Mouse (Mus musculus): ENCODE measurements around the gene Uvrag. TPM values are rescaled to one million over a fixed set of nuclear protein-coding genes. Genes with fewer than 3 reads are reported as not detected.

Gene Uvrag
- polyA plus RNA-seq, 1 experiment from 2014 or later, result 25.8 TPM

GRCm38 (mm10) chr7:98899815-98900214, 241.1 kb downstream of the Uvrag start:
- H3K9me3 ChIP-seq (ENCODE audit: control insufficient read depth, low read length), result no peaks in the 10 kb centered on the region
- no peak for DNase-seq (ENCODE audit: low spot score)
- peaks cover 71% of the 10 kb centered on the region for H3K4me1 ChIP-seq (replicated peaks; ENCODE audit: control insufficient read depth, insufficient read depth, low read length)
- H3K9ac ChIP-seq (ENCODE audit: low read length), result no peak overlapping the region
- H3K27ac ChIP-seq (ENCODE audit: low read depth), result peak overlapping the region; percentile 49; the same call in 1 of the 2 replicates
- no peak overlapping the region for H3K4me2 ChIP-seq (ENCODE audit: low read length)
- H3K27me3 ChIP-seq (replicated peaks; ENCODE audit: control insufficient read depth, insufficient read depth, low read length), result no peaks in the 10 kb centered on the region
- H3K4me3 ChIP-seq (ENCODE audit: low read depth, low read length), result no peak overlapping the region
- ATAC-seq (replicated peaks; ENCODE audit: low FRiP score, low TSS enrichment, low read depth), result peak; percentile 78; the same call in 1 of the 2 replicates
- no peaks in the 10 kb centered on the region for H3K36me3 ChIP-seq (ENCODE audit: control insufficient read depth, insufficient read depth, low read length)
- 39% methylated on average over 4 of the region's 4 CpGs for WGBS

- Histone ChIP-seq H3K9me3 (ENCODE audit: control insufficient read depth, low read length) (no peaks in the 10 kb centered on the region), H3K4me1 (replicated peaks; ENCODE audit: control insufficient read depth, insufficient read depth, low read length) (peaks cover 57% of the 10 kb centered on the region), H3K27ac (ENCODE audit: low read depth) (no peak overlapping the region), H3K36me3 (ENCODE audit: control insufficient read depth, insufficient read depth, low read length) (no peaks in the 10 kb centered on the region), H3K9ac (ENCODE audit: low read length) (no peak overlapping the region), H3K27me3 (replicated peaks; ENCODE audit: control insufficient read depth, insufficient read depth, low read length) (no peaks in the 10 kb centered on the region), H3K4me2 (ENCODE audit: low read length) (no peak overlapping the region), H3K4me3 (ENCODE audit: low read depth, low read length) (no peak overlapping the region)
- ATAC-seq (replicated peaks; ENCODE audit: low FRiP score, low TSS enrichment, low read depth) (no peak), DNase-seq (ENCODE audit: low spot score) (no peak)
- WGBS, result 75% methylated on average over 8 of the region's 8 CpGs
These were observed 243.6 kb downstream of the Uvrag start for GRCm38 (mm10) chr7:98897323-98897722.

- DNase-seq (ENCODE audit: low spot score), result no peak
- Histone ChIP-seq H3K36me3 (ENCODE audit: control insufficient read depth, insufficient read depth, low read length) (no peaks in the 10 kb centered on the region), H3K4me1 (replicated peaks; ENCODE audit: control insufficient read depth, insufficient read depth, low read length) (peaks cover 58% of the 10 kb centered on the region), H3K27ac (ENCODE audit: low read depth) (peak overlapping the region; percentile 60; the same call in 1 of the 2 replicates), H3K9ac (ENCODE audit: low read length) (no peak overlapping the region), H3K9me3 (ENCODE audit: control insufficient read depth, low read length) (no peaks in the 10 kb centered on the region), H3K27me3 (replicated peaks; ENCODE audit: control insufficient read depth, insufficient read depth, low read length) (no peaks in the 10 kb centered on the region), H3K4me2 (ENCODE audit: low read length) (no peak overlapping the region), H3K4me3 (ENCODE audit: low read depth, low read length) (no peak overlapping the region)
- WGBS, result 24% methylated on average over 10 of the region's 10 CpGs
- ATAC-seq (replicated peaks; ENCODE audit: low FRiP score, low TSS enrichment, low read depth), result no peak
These were observed 245.3 kb downstream of the Uvrag start for GRCm38 (mm10) chr7:98895501-98896095.

DNA sequence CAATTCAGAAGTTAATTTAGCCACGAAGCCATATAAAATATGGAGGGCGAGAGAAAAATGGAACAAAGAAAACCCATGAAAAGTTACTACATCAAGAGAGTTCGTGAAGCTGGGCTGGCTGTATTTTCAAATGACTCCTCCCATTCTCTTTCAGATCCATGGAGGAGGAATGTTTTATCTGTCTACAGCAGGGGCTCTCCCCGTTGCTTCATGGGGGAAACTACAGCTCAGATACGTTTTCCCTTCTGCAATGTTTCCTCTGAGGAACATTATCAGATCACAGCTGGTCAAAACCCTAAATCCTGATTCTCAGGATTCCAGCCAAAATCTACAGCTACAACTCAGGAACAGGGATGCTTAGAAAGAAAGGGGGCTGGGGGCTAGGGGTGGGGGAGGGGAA, 246.2 kb downstream of the Uvrag start:
- Histone ChIP-seq H3K27me3 (replicated peaks; ENCODE audit: control insufficient read depth, insufficient read depth, low read length) (no peaks in the 10 kb centered on the region), H3K36me3 (ENCODE audit: control insufficient read depth, insufficient read depth, low read length) (no peaks in the 10 kb centered on the region), H3K9ac (ENCODE audit: low read length) (no peak overlapping the region), H3K4me3 (ENCODE audit: low read depth, low read length) (no peak overlapping the region), H3K9me3 (ENCODE audit: control insufficient read depth, low read length) (no peaks in the 10 kb centered on the region), H3K4me1 (replicated peaks; ENCODE audit: control insufficient read depth, insufficient read depth, low read length) (peaks cover 56% of the 10 kb centered on the region), H3K27ac (ENCODE audit: low read depth) (peak overlapping the region; percentile 60), H3K4me2 (ENCODE audit: low read length) (no peak overlapping the region)
- 39% methylated on average over 5 of the region's 5 CpGs for WGBS
- DNase-seq (ENCODE audit: low spot score), result no peak
- ATAC-seq (replicated peaks; ENCODE audit: low FRiP score, low TSS enrichment, low read depth), result no peak

GRCm38 (mm10) chr7:98894305-98894704, 246.6 kb downstream of the Uvrag start:
- H3K4me2 ChIP-seq (ENCODE audit: low read length), result no peak overlapping the region
- no peaks in the 10 kb centered on the region for H3K27me3 ChIP-seq (replicated peaks; ENCODE audit: control insufficient read depth, insufficient read depth, low read length)
- DNase-seq (ENCODE audit: low spot score) (no peak), ATAC-seq (replicated peaks; ENCODE audit: low FRiP score, low TSS enrichment, low read depth) (no peak)
- H3K36me3 ChIP-seq (ENCODE audit: control insufficient read depth, insufficient read depth, low read length), result no peaks in the 10 kb centered on the region
- WGBS, result 90% methylated on average over 5 of the region's 5 CpGs
- H3K27ac ChIP-seq (ENCODE audit: low read depth), result peak overlapping the region; percentile 60
- no peak overlapping the region for H3K4me3 ChIP-seq (ENCODE audit: low read depth, low read length)
- H3K9me3 ChIP-seq (ENCODE audit: control insufficient read depth, low read length), result no peaks in the 10 kb centered on the region
- no peak overlapping the region for H3K9ac ChIP-seq (ENCODE audit: low read length)
- peaks cover 53% of the 10 kb centered on the region for H3K4me1 ChIP-seq (replicated peaks; ENCODE audit: control insufficient read depth, insufficient read depth, low read length)

- H3K27me3 ChIP-seq (replicated peaks; ENCODE audit: control insufficient read depth, insufficient read depth, low read length), result no peaks in the 10 kb centered on the region
- no peak for ATAC-seq (replicated peaks; ENCODE audit: low FRiP score, low TSS enrichment, low read depth)
- H3K9me3 ChIP-seq (ENCODE audit: control insufficient read depth, low read length), result no peaks in the 10 kb centered on the region
- 86% methylated on average over 5 of the region's 5 CpGs for WGBS
- no peak overlapping the region for H3K4me3 ChIP-seq (ENCODE audit: low read depth, low read length)
- no peak overlapping the region for H3K4me2 ChIP-seq (ENCODE audit: low read length)
- H3K36me3 ChIP-seq (ENCODE audit: control insufficient read depth, insufficient read depth, low read length), result peaks cover 2% of the 10 kb centered on the region; the same call in 1 of the 2 replicates
- H3K9ac ChIP-seq (ENCODE audit: low read length), result no peak overlapping the region
- H3K4me1 ChIP-seq (replicated peaks; ENCODE audit: control insufficient read depth, insufficient read depth, low read length), result peaks cover 43% of the 10 kb centered on the region
- H3K27ac ChIP-seq (ENCODE audit: low read depth), result no peak overlapping the region
- DNase-seq (ENCODE audit: low spot score), result no peak
These were observed 247.8 kb downstream of the Uvrag start for GRCm38 (mm10) chr7:98893144-98893543.

GRCm38 (mm10) chr7:98889211-98889610, 251.7 kb downstream of the Uvrag start:
- Histone ChIP-seq H3K27ac (ENCODE audit: low read depth) (no peak overlapping the region), H3K4me1 (replicated peaks; ENCODE audit: control insufficient read depth, insufficient read depth, low read length) (peaks cover 6% of the 10 kb centered on the region; the same call in 1 of the 2 replicates), H3K9ac (ENCODE audit: low read length) (no peak overlapping the region), H3K27me3 (replicated peaks; ENCODE audit: control insufficient read depth, insufficient read depth, low read length) (no peaks in the 10 kb centered on the region), H3K36me3 (ENCODE audit: control insufficient read depth, insufficient read depth, low read length) (peaks cover 7% of the 10 kb centered on the region; the same call in 1 of the 2 replicates), H3K4me3 (ENCODE audit: low read depth, low read length) (no peak overlapping the region), H3K9me3 (ENCODE audit: control insufficient read depth, low read length) (no peaks in the 10 kb centered on the region), H3K4me2 (ENCODE audit: low read length) (no peak overlapping the region)
- ATAC-seq (replicated peaks; ENCODE audit: low FRiP score, low TSS enrichment, low read depth) (no peak), DNase-seq (ENCODE audit: low spot score) (no peak)
- 49% methylated on average over 7 of the region's 7 CpGs for WGBS

- H3K4me3 ChIP-seq (ENCODE audit: low read depth, low read length), result no peak overlapping the region
- no peak overlapping the region for H3K4me2 ChIP-seq (ENCODE audit: low read length)
- WGBS, result 65% methylated on average over 5 of the region's 5 CpGs
- peaks cover 6% of the 10 kb centered on the region; the same call in 1 of the 2 replicates for H3K4me1 ChIP-seq (replicated peaks; ENCODE audit: control insufficient read depth, insufficient read depth, low read length)
- no peaks in the 10 kb centered on the region for H3K27me3 ChIP-seq (replicated peaks; ENCODE audit: control insufficient read depth, insufficient read depth, low read length)
- H3K9ac ChIP-seq (ENCODE audit: low read length), result no peak overlapping the region
- DNase-seq (ENCODE audit: low spot score) (no peak), ATAC-seq (replicated peaks; ENCODE audit: low FRiP score, low TSS enrichment, low read depth) (no peak)
- H3K9me3 ChIP-seq (ENCODE audit: control insufficient read depth, low read length), result no peaks in the 10 kb centered on the region
- H3K27ac ChIP-seq (ENCODE audit: low read depth), result no peak overlapping the region
- H3K36me3 ChIP-seq (ENCODE audit: control insufficient read depth, insufficient read depth, low read length), result peaks cover 7% of the 10 kb centered on the region; the same call in 1 of the 2 replicates
These were observed 252.1 kb downstream of the Uvrag start for GRCm38 (mm10) chr7:98888810-98889209.

DNA sequence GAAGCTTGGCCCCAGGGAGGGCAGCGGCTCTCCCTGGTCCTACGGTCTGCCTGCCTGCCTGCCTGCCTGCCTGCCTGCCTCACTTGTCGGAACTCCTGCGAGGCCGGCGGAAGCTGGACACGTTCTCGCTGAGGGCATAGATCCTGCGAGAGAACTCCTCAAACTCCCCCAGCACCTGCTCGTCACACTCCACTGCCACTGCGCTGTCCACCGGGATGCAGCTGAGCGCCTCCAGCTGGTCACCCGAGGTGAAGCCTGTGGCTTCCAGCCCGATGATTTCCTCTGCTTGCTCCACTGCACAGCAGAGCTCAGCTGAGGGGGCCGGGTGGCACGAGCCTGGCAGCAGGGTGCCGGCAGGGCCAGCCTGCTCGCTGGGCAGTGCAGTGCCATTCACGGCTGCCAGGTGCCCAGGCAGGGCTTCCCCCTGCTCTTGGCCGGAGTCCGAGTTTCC, 253.1 kb downstream of the Uvrag start:
- no peak overlapping the region for H3K9ac ChIP-seq (ENCODE audit: low read length)
- DNase-seq (ENCODE audit: low spot score) (no peak), ATAC-seq (replicated peaks; ENCODE audit: low FRiP score, low TSS enrichment, low read depth) (no peak)
- WGBS, result 59% methylated on average over 22 of the region's 22 CpGs
- H3K36me3 ChIP-seq (ENCODE audit: control insufficient read depth, insufficient read depth, low read length), result peaks cover 7% of the 10 kb centered on the region; the same call in 1 of the 2 replicates
- H3K27ac ChIP-seq (ENCODE audit: low read depth), result no peak overlapping the region
- H3K4me3 ChIP-seq (ENCODE audit: low read depth, low read length), result no peak overlapping the region
- no peak overlapping the region for H3K4me2 ChIP-seq (ENCODE audit: low read length)
- no peaks in the 10 kb centered on the region for H3K9me3 ChIP-seq (ENCODE audit: control insufficient read depth, low read length)
- peaks cover 6% of the 10 kb centered on the region; the same call in 1 of the 2 replicates for H3K4me1 ChIP-seq (replicated peaks; ENCODE audit: control insufficient read depth, insufficient read depth, low read length)
- no peaks in the 10 kb centered on the region for H3K27me3 ChIP-seq (replicated peaks; ENCODE audit: control insufficient read depth, insufficient read depth, low read length)

Measured in intestine, embryonic 14.5 days (tissue).